Mouse (Mus musculus) liver, embryonic 14.5 days (tissue): Measurements from ENCODE around the gene Gnat2. TPM values are rescaled to one million over a fixed set of nuclear protein-coding genes. Genes with fewer than 3 reads are reported as not detected.
A peak's percentile ranks its signal among the peaks of the same experiment; 100 is the strongest.

Source experiments
- ATAC-seq: fragments of 200-750 bp; cut with Nextera tagmentation; 2 replicates; pipeline ENCODE4 v1.8.0; 2017; ENCODE audit warnings: moderate number of reproducible peaks, mild to moderate bottlenecking, moderate library complexity; ENCODE audit not compliant: insufficient read depth
- DNase-seq, 3 experiments: peaks; one replicate each; pipeline ENCODE4 v3.0.0-alpha.2; 2012 to 2013; ENCODE audit warnings: low read depth in 3 of 3, low spot score in 3 of 3
- H3K27ac ChIP-seq: fragments of 300-500 bp; sonication (generic); 2 replicates; pipeline ENCODE4 v1.5.1; 2014; ENCODE audit warnings: moderate library complexity, mild to moderate bottlenecking, control low read depth, inconsistent platforms
- H3K27me3 ChIP-seq: fragments of 300-500 bp; sonication (generic); 2 replicates; pipeline ENCODE4 v1.6.1; 2014; ENCODE audit warnings: mild to moderate bottlenecking, low read length, moderate library complexity; ENCODE audit not compliant: control insufficient read depth, insufficient read depth
- H3K36me3 ChIP-seq: fragments of 300-500 bp; sonication (generic); replicated peaks from 2 replicates; pipeline ENCODE4 v1.6.1; 2014; ENCODE audit warnings: low read depth; ENCODE audit not compliant: control insufficient read depth, insufficient read depth
- H3K4me1 ChIP-seq, 2 experiments: fragments of 200-500 bp in 1 of 2; fragments of 300-500 bp in 1 of 2; sonication (generic) in 1 of 2; replicated peaks; 2 replicates each; pipeline ENCODE4 v1.6.1; 2012 to 2014; ENCODE audit warnings: antibody characterized with exemption in 1 of 2, inconsistent platforms in 1 of 2, low read length in 1 of 2; ENCODE audit not compliant: control insufficient read depth in 2 of 2, insufficient read depth in 2 of 2
- H3K4me2 ChIP-seq: fragments of 300-500 bp; sonication (generic); 2 replicates; pipeline ENCODE4 v1.6.1; 2014; ENCODE audit warnings: low read depth, mild to moderate bottlenecking, control low read depth, moderate library complexity
- H3K4me3 ChIP-seq, 2 experiments: fragments of 200-500 bp in 1 of 2; fragments of 300-500 bp in 1 of 2; sonication (generic) in 1 of 2; 2 replicates each; pipeline ENCODE4 v1.5.1; 2012 to 2014; ENCODE audit warnings: low read depth in 2 of 2, low read length in 2 of 2, mild to moderate bottlenecking in 2 of 2, control low read depth in 1 of 2, inconsistent platforms in 1 of 2, moderate library complexity in 1 of 2; ENCODE audit not compliant: insufficient read depth in 1 of 2
- H3K9ac ChIP-seq: fragments of 300-500 bp; sonication (generic); replicated peaks from 2 replicates; pipeline ENCODE4 v1.6.1; 2014; ENCODE audit warnings: mild to moderate bottlenecking, control low read depth, moderate library complexity
- H3K9me3 ChIP-seq: fragments of 300-500 bp; sonication (generic); 2 replicates; pipeline ENCODE4 v1.6.1; 2016; ENCODE audit warnings: low read length, mixed read lengths; ENCODE audit not compliant: control insufficient read depth
- CTCF ChIP-seq: IDR thresholded peaks from 2 replicates; pipeline ENCODE4 v1.5.1; 2016; ENCODE audit warnings: antibody characterized with exemption, low read depth, control low read depth
- EP300 ChIP-seq: IDR thresholded peaks from 2 replicates; pipeline ENCODE4 v1.6.1; 2016; ENCODE audit warnings: antibody characterized with exemption, low read depth
- WGBS: fragments of 180-500 bp; shearing (Covaris S2); extraction: QIAGEN DNeasy Blood & Tissue Kit; methylation state at CpG from one replicate; pipeline ENCODE4 v1.1.7; 2014; ENCODE audit not compliant: insufficient replicate concordance; 5-methylcytosine and 5-hydroxymethylcytosine counted together
- polyA plus RNA-seq, 2 experiments: library from polyadenylated mRNA; depleted of rRNA in 1 of 2; stranded (reverse) in 1 of 2; unstranded in 1 of 2; fragments of >200 nt; fragmentation: Nextera tagmentation in 1 of 2; extraction: Ambion mirVana in 1 of 2; gene quantifications; 2 replicates each; pipeline versions ENCODE4 v1.2.1 to v1.2.3; 2012 to 2014

Gnat2 gene
- polyA plus RNA-seq, 2 experiments, result 1.4 to 2.5 TPM

DNA sequence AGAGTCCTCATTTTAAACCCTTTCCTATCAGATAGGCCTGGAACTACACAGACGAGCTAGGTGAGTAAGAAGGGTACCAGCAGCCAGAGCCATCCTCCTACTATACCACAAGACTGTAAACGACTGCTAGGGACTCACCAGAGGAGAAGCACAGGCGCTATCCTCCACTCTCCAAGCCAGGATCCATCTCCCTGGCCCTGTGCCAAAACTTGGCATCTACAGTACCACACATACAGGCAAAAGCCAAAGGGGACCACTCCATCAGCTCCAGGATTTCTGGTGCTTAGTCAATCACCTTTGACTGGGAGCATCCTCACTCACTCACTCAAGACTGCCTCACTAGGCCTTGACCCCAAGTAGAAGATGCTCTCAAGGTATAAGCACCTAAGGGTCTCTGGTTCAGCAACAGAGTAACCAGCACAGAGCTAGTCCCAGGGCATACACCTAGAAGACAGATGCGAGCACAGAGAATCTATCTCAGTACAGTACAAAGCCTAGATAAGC is 8.6 kb upstream of the Gnat2 start:
- Histone ChIP-seq H3K9me3 (no peaks in the 10 kb centered on the region), H3K27ac (peak overlapping the region; percentile 53), H3K4me3 (peak overlapping the region; percentile 92 to 93), H3K36me3 (peaks cover 25% of the 10 kb centered on the region), H3K4me2 (peak overlapping the region; percentile 99), H3K9ac (peak overlapping the region; percentile 51), H3K27me3 (no peaks in the 10 kb centered on the region), H3K4me1 (peaks cover 34 to 35% of the 10 kb centered on the region in 2 experiments)
- no peak for ATAC-seq
- no peak for TF ChIP-seq EP300
- TF ChIP-seq CTCF, result no peak
- DNase-seq, result no peak
- WGBS, result 38% methylated on average over 4 of the region's 4 CpGs

DNA sequence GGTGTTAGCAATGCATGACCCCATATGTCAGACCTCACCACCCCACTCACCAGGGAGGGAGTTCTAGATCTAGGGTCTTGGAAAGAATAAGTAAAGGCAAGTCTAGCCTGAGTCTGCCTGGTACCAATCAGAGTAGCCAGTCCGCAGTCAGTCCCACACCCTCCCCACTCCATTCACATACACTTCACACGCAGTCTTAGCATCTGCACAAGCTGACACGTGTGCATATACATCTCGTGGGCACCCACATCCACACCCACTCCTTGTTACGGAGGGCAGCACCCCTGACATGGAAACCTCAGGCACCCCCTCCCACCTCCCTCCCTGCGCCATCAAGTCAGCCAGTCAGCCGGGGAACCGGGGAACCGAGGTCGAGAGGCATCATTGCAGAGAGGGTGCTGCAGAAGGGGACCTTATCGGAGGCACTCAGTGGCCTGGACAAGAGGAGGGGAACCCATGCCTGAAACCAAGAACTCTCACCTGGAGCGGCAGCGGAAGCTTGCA is 7.8 kb upstream of the Gnat2 start:
- Histone ChIP-seq H3K4me2 (peak overlapping the region; percentile 99), H3K4me3 (peak overlapping the region; percentile 92 to 93), H3K9me3 (no peaks in the 10 kb centered on the region), H3K27ac (peak overlapping the region; percentile 53), H3K9ac (peak overlapping the region; percentile 90), H3K4me1 (peaks cover 34 to 36% of the 10 kb centered on the region in 2 experiments), H3K36me3 (peaks cover 17% of the 10 kb centered on the region), H3K27me3 (no peaks in the 10 kb centered on the region)
- ATAC-seq (peak; percentile 16), DNase-seq (no peak)
- WGBS, result 10% methylated on average over 13 of the region's 13 CpGs
- TF ChIP-seq EP300 (no peak), CTCF (no peak)

DNA sequence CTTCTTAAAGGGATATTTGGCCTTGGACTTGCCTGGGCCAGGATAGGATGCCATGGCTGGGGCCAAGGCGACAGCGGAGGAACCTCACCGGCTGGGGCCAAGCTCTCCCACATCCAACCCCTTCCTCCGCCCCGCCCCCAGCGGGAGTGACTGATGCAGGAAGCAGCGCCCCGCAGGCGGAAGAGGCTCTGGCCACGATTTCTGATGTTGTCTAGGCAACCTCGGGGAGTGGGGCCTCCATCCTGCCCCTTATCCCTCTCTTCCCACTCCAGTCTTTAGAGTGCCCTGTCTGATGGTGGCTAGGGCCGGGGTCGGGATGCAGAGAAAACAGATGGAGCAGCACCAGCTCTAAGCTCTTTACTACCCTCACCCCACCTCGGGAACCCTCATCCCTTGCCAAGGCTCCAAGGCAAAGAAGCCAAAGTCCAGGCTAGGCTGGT is 7.3 kb upstream of the Gnat2 start:
- Histone ChIP-seq H3K27ac (peak overlapping the region; percentile 83), H3K36me3 (peaks cover 12% of the 10 kb centered on the region), H3K4me1 (peaks cover 34 to 40% of the 10 kb centered on the region in 2 experiments), H3K4me2 (peak overlapping the region; percentile 99), H3K4me3 (peak overlapping the region; percentile 92 to 93), H3K9me3 (no peaks in the 10 kb centered on the region), H3K27me3 (no peaks in the 10 kb centered on the region), H3K9ac (peak overlapping the region; percentile 90)
- WGBS, result under 1% methylated on average over 14 of the region's 14 CpGs
- TF ChIP-seq EP300, result no peak
- TF ChIP-seq CTCF, result peak; percentile 64
- ATAC-seq, result peak; percentile 82
- peak; percentile 76 to 82 (median 78) for DNase-seq

DNA sequence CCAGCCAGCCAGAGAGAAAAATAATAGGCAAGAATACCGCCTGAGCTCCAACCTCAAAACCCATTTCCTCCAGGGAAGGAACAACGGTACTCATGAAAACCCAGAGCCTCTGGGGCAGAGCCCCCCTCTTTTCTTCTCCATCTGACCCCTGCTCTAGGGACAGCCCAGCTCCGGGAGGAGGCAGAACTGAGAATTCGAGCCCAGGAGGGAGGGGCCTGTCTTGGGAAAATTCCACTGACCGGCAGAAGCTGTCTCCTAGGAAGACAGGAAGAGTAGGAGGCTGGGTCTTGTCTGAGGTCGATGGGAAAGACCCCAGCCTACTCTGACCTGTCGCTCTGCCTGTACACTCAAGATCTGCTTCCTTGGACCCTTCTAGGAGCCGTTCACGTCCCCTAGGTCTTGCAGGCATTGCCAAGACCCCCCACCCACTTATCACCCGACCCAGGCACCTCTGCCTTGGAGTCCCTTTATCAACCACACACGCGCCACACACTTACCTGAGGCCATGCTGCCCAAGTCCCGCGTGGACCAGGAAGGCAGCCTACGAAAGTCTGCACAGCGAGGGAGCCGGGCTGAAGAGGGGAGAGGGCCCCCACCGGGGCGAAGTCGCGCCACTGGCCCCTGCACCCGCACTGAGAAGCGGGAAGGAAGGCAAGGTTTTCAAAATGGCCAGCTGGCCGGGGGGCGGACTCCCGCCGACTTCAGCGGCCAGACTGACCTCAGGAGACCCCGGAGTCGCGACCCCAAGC is 6.7 kb upstream of the Gnat2 start:
- peaks cover 34 to 40% of the 10 kb centered on the region in 2 experiments for H3K4me1 ChIP-seq

DNA sequence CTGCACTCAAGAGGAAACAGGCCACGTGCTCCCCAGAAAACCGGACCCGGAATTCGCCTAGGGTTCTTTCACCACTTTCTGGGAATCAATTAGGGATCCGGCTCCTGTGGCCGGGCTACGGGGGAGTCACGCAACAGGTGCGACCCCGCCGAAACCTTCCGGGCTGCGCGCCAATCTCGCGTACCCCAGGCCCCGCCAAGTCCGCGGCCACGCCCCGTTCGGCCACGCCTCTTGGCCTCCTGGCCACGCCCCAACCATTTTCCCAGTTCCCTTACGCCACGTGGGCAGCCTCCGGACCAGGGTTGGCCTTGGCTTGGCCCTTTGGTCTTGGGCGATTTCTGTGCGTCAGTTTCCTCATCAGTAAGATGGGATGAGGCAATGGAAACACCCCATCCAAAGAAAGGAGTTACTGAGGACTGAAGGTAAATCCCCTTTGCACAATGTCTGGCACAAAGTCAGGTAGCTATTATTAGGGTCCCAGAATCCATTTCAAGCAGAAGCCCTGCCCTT is 6.1 kb upstream of the Gnat2 start, which contains the start of gene Ampd2:
Ampd2 (minus strand) TSS at position 182 of the 510 bp plus-strand sequence.
- peak; percentile 60 for ATAC-seq
- H3K4me1 ChIP-seq, result peaks cover 34 to 40% of the 10 kb centered on the region in 2 experiments
- peak within 1 kb of the TSS; percentile 92 to 93 for H3K4me3 ChIP-seq
- no peaks in the 10 kb centered on the region for H3K27me3 ChIP-seq
- H3K9ac ChIP-seq, result peak within 1 kb of the TSS; percentile 90
- peak in 2 of 3 experiments; percentile 64 for DNase-seq
- peaks cover 3% of the 10 kb centered on the region for H3K36me3 ChIP-seq
- peak within 1 kb of the TSS; percentile 83 for H3K27ac ChIP-seq
- peak within 1 kb of the TSS; percentile 99 for H3K4me2 ChIP-seq
- no peak for TF ChIP-seq CTCF
- TF ChIP-seq EP300, result no peak; the same call in 1 of the 2 replicates
- no peaks in the 10 kb centered on the region for H3K9me3 ChIP-seq
- WGBS, result under 1% methylated on average over 29 of the region's 29 CpGs

More for the DNA sequence above, 6.7 kb upstream of the Gnat2 start:
- no peak for DNase-seq
- WGBS, result under 1% methylated on average over 31 of the region's 31 CpGs
- no peaks in the 10 kb centered on the region for H3K27me3 ChIP-seq
- H3K27ac ChIP-seq, result peak overlapping the region; percentile 83
- peak overlapping the region; percentile 92 to 93 for H3K4me3 ChIP-seq
- peaks cover 6% of the 10 kb centered on the region for H3K36me3 ChIP-seq
- peak overlapping the region; percentile 99 for H3K4me2 ChIP-seq
- H3K9ac ChIP-seq, result peak overlapping the region; percentile 90
- no peaks in the 10 kb centered on the region for H3K9me3 ChIP-seq
- ATAC-seq, result peak; percentile 52
- TF ChIP-seq EP300 (no peak), CTCF (no peak)
